Mouse (Mus musculus): ENCODE data around the gene Arhgef17.

DNA sequence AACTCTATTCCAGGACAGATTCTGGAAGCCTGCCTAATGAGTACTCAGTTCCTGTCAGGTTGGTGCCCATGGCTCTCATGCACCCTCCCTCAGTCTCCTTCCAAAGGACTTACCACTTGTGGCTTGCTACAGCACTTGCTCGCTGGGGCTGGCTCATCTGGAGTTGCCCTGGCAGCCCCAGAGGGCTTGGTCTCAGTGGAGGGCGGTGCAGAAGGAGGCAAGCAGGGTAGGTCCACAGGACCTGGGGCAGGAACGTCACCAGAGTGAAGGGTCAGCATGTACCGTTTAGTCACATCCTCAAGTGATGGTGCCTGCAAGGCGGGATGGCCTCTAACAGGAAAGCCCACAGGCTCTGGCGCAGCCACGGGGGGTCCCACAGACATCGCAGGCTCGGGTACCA is 3.5 kb downstream of the Arhgef17 start:
- no peak for TF ChIP-seq CTCF (IDR thresholded peaks at IDR 0.05; ENCODE audit: insufficient read depth, low read length)
- no peak for TF ChIP-seq POLR2A (IDR thresholded peaks at IDR 0.05; ENCODE audit: borderline replicate concordance, extremely low read depth, low read depth, low read length)
